Mouse (Mus musculus) embryonic facial prominence, embryonic 11.5 days (tissue): ENCODE measurements around the gene Il1r1. TPM values are rescaled to one million over a fixed set of nuclear protein-coding genes. Genes with fewer than 3 reads are reported as not detected.

Source experiments
- ATAC-seq: fragments of 200-750 bp; cut with Nextera tagmentation; replicated peaks from 2 replicates; pipeline ENCODE4 v1.8.0; 2017; ENCODE audit warnings: low read depth; ENCODE audit not compliant: insufficient number of reproducible peaks, low FRiP score, low TSS enrichment
- DNase-seq: peaks from one replicate; pipeline ENCODE4 v3.0.0-alpha.2; 2015; ENCODE audit warnings: low spot score
- H3K27ac ChIP-seq: fragments of 300-500 bp; sonication (generic); replicated peaks from 2 replicates; pipeline ENCODE4 v1.5.1; 2014; ENCODE audit warnings: mild to moderate bottlenecking, low read depth, low read length, control low read depth
- H3K27me3 ChIP-seq: fragments of 300-500 bp; sonication (generic); 2 replicates; pipeline ENCODE4 v1.6.1; 2014; ENCODE audit warnings: mild to moderate bottlenecking, low read length, moderate library complexity, mixed read lengths; ENCODE audit not compliant: control insufficient read depth, insufficient read depth
- H3K36me3 ChIP-seq: fragments of 300-500 bp; sonication (generic); replicated peaks from 2 replicates; pipeline ENCODE4 v1.6.1; 2014; ENCODE audit warnings: low read depth, mild to moderate bottlenecking, low read length, moderate library complexity, mixed read lengths; ENCODE audit not compliant: control insufficient read depth, insufficient read depth
- H3K4me1 ChIP-seq: fragments of 300-500 bp; sonication (generic); 2 replicates; pipeline ENCODE4 v1.6.1; 2014; ENCODE audit warnings: low read length, mixed read lengths; ENCODE audit not compliant: control insufficient read depth, insufficient read depth
- H3K4me2 ChIP-seq: fragments of 300-500 bp; sonication (generic); 2 replicates; pipeline ENCODE4 v1.6.1; 2014; ENCODE audit warnings: low read depth, mild to moderate bottlenecking, control low read depth, low read length, moderate library complexity
- H3K4me3 ChIP-seq: fragments of 300-500 bp; sonication (generic); 2 replicates; pipeline ENCODE4 v1.5.1; 2014; ENCODE audit warnings: low read depth, low read length, control low read depth
- H3K9ac ChIP-seq: fragments of 300-500 bp; sonication (generic); replicated peaks from 2 replicates; pipeline ENCODE4 v1.6.1; 2014; ENCODE audit warnings: mild to moderate bottlenecking, control low read depth, low read length
- H3K9me3 ChIP-seq: fragments of 300-500 bp; sonication (generic); replicated peaks from 2 replicates; pipeline ENCODE4 v1.6.1; 2016; ENCODE audit warnings: mild to moderate bottlenecking, low read length, inconsistent platforms, mixed read lengths; ENCODE audit not compliant: control insufficient read depth
- WGBS: fragments of 180-500 bp; shearing (Covaris S2); extraction: QIAGEN DNeasy Blood & Tissue Kit; methylation state at CpG from one replicate; pipeline ENCODE4 v1.1.7; 2014; 5-methylcytosine and 5-hydroxymethylcytosine counted together
- polyA plus RNA-seq: library from polyadenylated mRNA; unstranded; fragments of >200 nt; fragmentation: Nextera tagmentation; extraction: Ambion mirVana; gene quantifications from 2 replicates; pipeline ENCODE4 v1.2.1, GENCODE M21; 2014

Il1r1 gene
- polyA plus RNA-seq, 1 experiment from 2014 or later = 1.00 TPM

DNA sequence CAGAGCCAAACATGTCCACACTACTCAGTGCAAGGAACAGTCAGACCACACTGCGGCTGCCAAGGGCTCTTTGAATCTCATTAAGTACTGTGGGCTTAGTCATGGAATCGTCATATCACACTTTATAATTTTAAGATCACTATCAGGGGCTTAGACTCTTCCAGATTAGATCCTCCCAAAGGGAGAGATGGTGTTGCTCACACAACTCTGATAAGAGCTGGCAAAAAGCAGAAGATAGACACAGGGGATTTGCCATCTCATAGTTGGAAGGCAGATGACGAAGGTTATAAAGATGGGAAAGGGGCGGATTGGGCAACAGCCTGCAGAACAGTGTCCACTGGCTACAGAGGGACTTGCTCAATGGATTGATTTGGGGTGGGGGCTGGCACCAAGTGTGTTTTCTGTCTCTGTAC is 130.6 kb downstream of the Il1r1 start:
- Histone ChIP-seq H3K4me3 (no peak overlapping the region), H3K27me3 (no peaks in the 10 kb centered on the region), H3K36me3 (no peaks in the 10 kb centered on the region), H3K4me1 (no peaks in the 10 kb centered on the region), H3K4me2 (no peak overlapping the region), H3K27ac (no peak overlapping the region), H3K9ac (no peak overlapping the region), H3K9me3 (no peaks in the 10 kb centered on the region)
- DNase-seq (no peak), ATAC-seq (no peak)
- 92% methylated on average over 4 of the region's 4 CpGs for WGBS

DNA sequence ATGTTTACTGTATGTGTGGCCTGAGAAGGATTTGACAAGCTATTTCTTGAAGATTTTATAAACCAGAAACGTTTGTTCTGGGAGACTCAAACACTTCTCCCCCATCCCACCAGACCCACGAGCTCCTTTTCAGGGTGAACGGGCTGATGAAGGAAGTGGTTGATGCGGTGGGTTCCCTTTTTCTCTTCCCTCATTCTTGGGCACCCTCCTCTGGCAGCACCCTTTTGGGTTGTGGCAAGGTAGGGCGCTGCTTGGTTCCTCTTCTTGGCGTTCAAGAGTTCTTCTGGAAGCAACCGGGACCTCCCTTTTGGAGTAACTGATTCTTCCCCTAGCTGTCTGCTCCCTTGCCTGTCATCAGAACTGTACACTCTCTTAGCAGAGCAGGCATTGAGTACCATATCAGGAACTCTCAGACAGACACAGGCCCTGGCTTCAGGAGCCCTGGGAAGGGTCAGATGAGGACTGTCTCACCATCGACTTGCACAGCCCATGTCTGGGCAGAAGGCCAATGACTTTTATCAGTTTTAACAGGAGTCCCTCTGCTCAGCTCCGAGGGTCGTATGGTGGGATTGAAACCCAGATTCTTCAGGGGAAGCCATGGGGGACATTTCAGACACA is 131.1 kb downstream of the Il1r1 start:
- H3K27me3 ChIP-seq = no peaks in the 10 kb centered on the region
- ATAC-seq (no peak), DNase-seq (no peak)
- H3K36me3 ChIP-seq = no peaks in the 10 kb centered on the region
- H3K9ac ChIP-seq = no peak overlapping the region
- no peaks in the 10 kb centered on the region for H3K9me3 ChIP-seq
- H3K4me3 ChIP-seq = no peak overlapping the region
- H3K27ac ChIP-seq = no peak overlapping the region
- 88% methylated on average over 10 of the region's 10 CpGs for WGBS
- no peaks in the 10 kb centered on the region for H3K4me1 ChIP-seq
- no peak overlapping the region for H3K4me2 ChIP-seq

DNA sequence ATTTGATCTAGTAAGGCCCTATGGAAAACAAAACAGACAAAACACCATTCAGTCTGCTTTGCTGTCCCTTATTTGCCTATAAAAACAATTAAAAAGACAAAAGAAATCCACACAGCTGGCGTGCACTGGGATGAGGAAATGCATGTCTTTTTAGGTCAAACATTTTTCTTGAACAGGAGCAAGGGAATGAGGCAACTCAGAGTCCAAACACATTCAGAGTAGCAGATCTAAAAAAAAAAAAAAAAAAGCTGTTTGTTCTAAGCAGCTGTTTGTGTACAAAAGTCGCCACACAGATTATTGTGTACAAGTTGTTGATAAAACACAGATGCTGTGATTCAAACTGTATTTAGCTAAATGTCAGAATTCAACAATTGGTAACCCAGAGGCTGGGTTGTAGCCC is 133.0 kb downstream of the Il1r1 start:
- Histone ChIP-seq H3K4me3 (no peak overlapping the region), H3K36me3 (no peaks in the 10 kb centered on the region), H3K27me3 (no peaks in the 10 kb centered on the region), H3K4me2 (no peak overlapping the region), H3K9me3 (no peaks in the 10 kb centered on the region), H3K4me1 (no peaks in the 10 kb centered on the region), H3K27ac (no peak overlapping the region), H3K9ac (no peak overlapping the region)
- ATAC-seq = no peak
- WGBS = 45% methylated on average over 2 of the region's 2 CpGs
- DNase-seq = no peak

DNA sequence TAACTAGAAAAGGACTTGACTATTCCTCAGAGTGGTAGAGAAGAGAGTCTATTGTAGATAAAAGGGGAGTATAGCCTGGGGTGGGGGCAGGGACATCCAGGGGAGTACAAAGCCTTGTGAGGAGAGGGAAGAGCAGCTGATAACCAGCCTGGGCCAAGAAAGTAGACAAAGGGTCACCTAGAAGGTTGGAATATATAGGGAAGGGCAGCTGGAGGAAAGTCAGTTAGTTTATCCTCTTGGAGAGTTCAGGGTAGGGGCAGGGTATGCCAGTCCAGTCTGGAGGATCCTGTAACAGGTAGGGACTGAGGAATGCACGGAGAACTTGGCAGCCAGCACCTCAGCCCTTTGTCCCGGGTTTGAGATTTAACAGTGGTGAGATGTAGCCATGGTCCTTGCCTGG is 133.5 kb downstream of the Il1r1 start:
- no peak overlapping the region for H3K4me2 ChIP-seq
- H3K9ac ChIP-seq = no peak overlapping the region
- H3K36me3 ChIP-seq = no peaks in the 10 kb centered on the region
- no peak overlapping the region for H3K27ac ChIP-seq
- H3K27me3 ChIP-seq = no peaks in the 10 kb centered on the region
- H3K4me3 ChIP-seq = no peak overlapping the region
- no peaks in the 10 kb centered on the region for H3K9me3 ChIP-seq
- no peak for DNase-seq
- WGBS = 74% methylated on average over 2 of the region's 2 CpGs
- H3K4me1 ChIP-seq = no peaks in the 10 kb centered on the region
- ATAC-seq = no peak

DNA sequence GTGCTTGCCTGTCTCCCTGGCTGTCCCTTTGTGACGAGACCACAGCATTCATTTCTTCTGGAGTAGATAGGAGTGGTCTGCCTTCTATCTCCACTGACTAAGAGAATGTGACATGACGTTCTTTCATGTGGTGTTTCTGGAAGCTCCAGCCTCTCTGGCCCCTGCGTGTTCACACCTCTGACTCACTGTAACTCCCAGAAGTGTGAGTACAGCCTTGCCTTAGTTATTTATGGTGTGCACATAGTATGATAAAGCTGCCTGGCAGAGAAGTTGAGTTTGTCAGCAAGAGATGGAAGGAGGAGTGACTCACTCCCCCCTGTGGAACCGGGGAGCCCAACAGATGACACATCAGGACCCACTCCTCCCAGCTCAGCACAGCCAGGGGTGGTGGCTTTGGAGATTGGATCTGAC is 133.9 kb downstream of the Il1r1 start:
- WGBS = 80% methylated on average over 4 of the region's 4 CpGs

DNA sequence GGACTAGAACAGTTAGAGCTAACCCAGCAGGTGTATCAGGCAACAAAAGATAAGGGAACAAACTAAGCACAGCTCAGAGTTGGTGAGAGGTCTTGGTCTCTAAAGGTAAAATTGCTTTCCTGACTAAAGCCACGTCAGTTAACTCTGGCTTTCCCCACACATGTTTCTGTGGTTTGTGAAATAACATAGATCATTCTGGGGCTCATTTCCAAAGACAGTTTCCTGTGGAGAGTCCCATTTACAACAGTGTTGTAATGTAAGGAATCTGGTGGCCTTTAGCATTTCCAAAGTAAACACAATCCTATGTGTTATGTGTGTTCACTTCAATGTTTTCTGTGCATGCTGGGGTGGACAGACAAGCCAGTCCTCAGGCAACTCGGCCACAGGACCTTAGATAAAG is 134.9 kb downstream of the Il1r1 start:
- H3K9ac ChIP-seq = no peak overlapping the region
- no peak overlapping the region for H3K4me2 ChIP-seq
- WGBS = 74% methylated on average over 2 of the region's 2 CpGs
- no peaks in the 10 kb centered on the region for H3K27me3 ChIP-seq
- no peak overlapping the region for H3K27ac ChIP-seq
- no peaks in the 10 kb centered on the region for H3K9me3 ChIP-seq
- H3K36me3 ChIP-seq = no peaks in the 10 kb centered on the region
- DNase-seq (no peak), ATAC-seq (no peak)
- H3K4me1 ChIP-seq = no peaks in the 10 kb centered on the region
- no peak overlapping the region for H3K4me3 ChIP-seq

More for the DNA sequence above, 133.9 kb downstream of the Il1r1 start:
- no peak overlapping the region for H3K27ac ChIP-seq
- DNase-seq (no peak), ATAC-seq (no peak)
- no peak overlapping the region for H3K4me2 ChIP-seq
- H3K36me3 ChIP-seq = no peaks in the 10 kb centered on the region
- H3K4me3 ChIP-seq = no peak overlapping the region
- H3K9ac ChIP-seq = no peak overlapping the region
- no peaks in the 10 kb centered on the region for H3K9me3 ChIP-seq
- no peaks in the 10 kb centered on the region for H3K4me1 ChIP-seq
- no peaks in the 10 kb centered on the region for H3K27me3 ChIP-seq

DNA sequence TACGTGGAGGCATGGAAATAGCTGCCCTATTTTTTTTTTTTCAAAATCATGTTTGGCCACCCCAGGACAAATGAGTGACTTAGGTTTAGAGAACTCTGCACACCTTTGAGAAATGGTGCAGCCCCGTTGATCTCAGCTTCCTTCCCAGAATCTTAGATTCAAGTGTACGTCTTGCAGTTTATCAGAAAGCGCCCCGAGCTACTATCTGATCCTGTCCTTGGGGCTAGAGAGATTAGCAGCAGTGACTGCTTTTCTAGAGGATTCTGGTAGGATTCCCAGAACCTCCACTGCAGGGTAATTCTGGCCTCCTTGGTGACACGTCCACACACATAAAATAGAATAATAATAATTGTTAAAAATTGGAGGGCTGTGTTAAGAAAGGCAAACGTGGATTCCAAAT is 136.1 kb downstream of the Il1r1 start:
- Histone ChIP-seq H3K27me3 (no peaks in the 10 kb centered on the region), H3K4me1 (no peaks in the 10 kb centered on the region), H3K4me3 (no peak overlapping the region), H3K27ac (no peak overlapping the region), H3K9ac (no peak overlapping the region), H3K36me3 (no peaks in the 10 kb centered on the region), H3K9me3 (no peaks in the 10 kb centered on the region), H3K4me2 (no peak overlapping the region)
- ATAC-seq (no peak), DNase-seq (no peak)
- 74% methylated on average over 7 of the region's 7 CpGs for WGBS

DNA sequence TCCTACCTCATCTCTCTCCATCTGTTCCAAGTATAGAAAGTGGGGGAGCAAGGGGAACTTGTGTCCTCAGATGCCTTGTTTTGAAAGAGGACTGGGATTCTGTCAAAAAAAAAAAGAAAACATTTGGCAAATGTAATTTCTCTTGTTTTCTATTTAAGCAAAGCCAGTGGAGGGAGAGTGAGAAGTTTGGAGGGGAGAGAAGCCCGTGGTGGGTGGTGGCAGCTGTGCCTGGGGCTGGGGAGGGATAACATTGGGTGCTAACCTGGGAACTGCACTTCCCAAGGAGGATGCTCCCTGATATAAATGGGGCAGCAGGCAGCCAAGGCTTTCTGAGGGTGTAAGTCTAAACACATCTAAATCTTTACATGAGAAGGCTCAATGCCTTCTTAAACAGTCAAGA is 136.7 kb downstream of the Il1r1 start:
- Histone ChIP-seq H3K27me3 (no peaks in the 10 kb centered on the region), H3K9ac (no peak overlapping the region), H3K4me2 (no peak overlapping the region), H3K27ac (no peak overlapping the region), H3K4me1 (no peaks in the 10 kb centered on the region), H3K36me3 (no peaks in the 10 kb centered on the region), H3K4me3 (no peak overlapping the region), H3K9me3 (no peaks in the 10 kb centered on the region)
- ATAC-seq (no peak), DNase-seq (no peak)
- 61% methylated on average over 1 of the region's 1 CpGs for WGBS
